Mouse (Mus musculus) urinary bladder, postnatal 14 days (tissue): ENCODE data around the gene Daam2.

ENCODE experiments used
- DNase-seq: peaks from one replicate; pipeline ENCODE4 v3.0.0; 2021; ENCODE audit warnings: low spot score

Gene Daam2

GRCm38 (mm10) chr17:49531661-49532060 is 32.5 kb downstream of the Daam2 start:
- no peak for DNase-seq

GRCm38 (mm10) chr17:49530215-49530614 is 33.9 kb downstream of the Daam2 start:
- DNase-seq = peak; percentile 45

DNA sequence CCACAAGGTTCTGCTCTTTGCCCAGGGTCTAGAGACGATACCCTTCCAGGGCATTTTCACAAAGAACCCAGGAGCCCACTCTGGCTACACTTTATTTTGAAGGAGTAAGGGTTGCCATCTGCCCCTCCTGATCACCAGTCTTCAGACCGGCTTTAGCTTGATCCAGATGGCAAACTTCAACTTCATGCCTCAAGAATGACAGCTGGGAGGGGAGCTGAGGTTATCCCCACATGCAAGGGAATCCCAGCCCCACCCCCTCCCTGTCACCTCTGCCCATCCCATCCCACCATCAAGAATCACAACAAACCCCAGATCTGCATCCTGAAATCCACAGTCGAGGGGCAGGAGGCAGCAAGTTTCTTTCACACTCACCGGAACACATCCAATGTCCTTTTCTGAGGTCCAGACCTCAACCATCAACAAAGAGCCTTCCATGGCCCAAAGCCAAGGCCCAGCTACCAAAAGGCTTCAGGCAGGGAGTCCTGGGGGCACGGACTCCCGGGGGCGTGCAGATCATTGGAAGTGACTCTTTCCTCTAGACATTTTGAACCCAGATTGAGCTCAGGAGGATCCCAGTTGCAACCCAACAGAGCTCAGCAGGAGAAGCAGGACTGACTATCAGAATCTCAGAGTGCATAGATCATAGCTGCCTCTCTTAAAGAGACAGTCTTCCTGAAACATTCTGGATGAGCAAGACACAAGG is 35.5 kb downstream of the Daam2 start:
- no peak for DNase-seq

- DNase-seq = no peak
These were observed 36.1 kb downstream of the Daam2 start for GRCm38 (mm10) chr17:49528033-49528432.

DNA sequence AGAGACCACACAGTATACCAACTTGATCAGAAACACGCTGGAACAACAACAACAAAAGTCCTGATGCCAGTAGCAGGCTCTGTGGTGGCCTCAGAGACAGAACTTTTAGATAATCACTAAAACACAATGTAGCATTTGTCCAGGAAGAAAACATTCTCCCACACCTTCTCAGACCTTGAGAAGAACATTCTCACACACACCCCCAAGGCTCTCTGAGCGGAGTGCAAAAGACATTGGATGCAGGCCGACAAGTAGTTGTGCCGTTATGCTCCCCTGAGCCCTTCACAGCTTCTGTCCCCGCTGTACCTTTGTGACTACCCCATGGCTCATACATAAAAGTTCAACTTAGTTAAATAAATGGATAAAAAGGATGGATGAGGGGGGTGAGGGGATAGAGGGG is 37.6 kb downstream of the Daam2 start:
- DNase-seq = no peak

DNA sequence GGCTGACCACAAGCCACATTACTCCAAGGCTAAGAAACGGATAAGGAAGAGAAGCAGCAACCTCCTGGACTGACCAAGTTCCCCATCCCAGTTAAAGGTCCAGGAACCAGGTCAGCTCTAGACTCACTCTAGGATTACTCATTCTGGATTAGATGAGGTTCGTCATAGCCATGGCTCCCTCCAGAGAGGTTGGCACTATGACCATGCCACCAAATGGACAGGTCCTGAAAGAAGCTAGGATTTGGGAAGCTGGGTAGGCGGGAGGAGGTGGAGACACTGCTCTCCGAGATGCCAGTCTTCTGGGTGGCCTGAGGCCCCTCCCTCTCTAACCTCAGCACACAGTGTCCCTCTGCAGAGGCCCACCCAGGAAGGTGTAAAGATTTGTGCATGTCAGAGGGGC is 38.2 kb downstream of the Daam2 start:
- DNase-seq = no peak

DNA sequence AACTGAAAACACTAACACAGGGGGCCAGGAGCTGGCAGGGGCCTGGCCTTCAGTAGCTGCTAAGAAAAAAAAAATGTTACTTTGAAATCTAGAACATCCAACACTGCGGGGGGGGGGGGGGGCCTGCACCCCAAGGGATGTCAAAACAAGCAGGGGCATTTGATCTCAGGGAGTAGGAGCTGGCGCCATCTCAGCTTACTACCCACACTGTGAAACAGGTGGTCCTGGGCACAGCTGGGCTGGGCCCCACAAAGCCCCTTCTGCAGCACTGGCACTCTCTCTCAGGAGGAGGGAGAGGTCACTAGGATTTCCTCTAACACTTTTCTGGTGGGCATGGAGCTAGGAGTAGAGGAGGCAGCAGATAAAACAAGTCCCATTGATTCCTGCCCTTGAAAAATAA is 39.6 kb downstream of the Daam2 start:
- DNase-seq = no peak

DNA sequence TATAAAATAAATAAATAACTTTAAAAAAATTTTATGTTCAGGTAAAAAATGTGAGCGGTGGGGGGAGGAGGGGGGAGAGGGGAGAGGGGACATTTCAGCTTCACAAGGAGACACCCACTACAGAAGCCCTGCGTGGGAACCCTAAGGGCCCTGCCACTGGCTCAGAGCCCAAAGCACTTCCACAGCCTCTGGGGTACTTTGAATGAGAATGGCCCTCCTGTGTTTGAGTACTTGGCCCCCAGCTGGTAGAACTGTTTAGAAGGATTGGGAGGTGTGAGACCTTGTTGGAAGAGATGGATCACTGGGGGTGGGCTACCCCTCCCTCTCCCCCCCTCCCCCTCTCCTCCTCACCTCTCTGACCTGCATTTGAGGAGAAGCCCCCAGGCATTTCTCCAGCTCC is 41.7 kb downstream of the Daam2 start:
- DNase-seq = no peak

- DNase-seq = no peak
These were observed 42.1 kb downstream of the Daam2 start for GRCm38 (mm10) chr17:49522002-49522401.

GRCm38 (mm10) chr17:49520674-49521073 is 43.5 kb downstream of the Daam2 start:
- no peak for DNase-seq

- DNase-seq = no peak
These were observed 44.4 kb downstream of the Daam2 start for GRCm38 (mm10) chr17:49519576-49520247.

DNA sequence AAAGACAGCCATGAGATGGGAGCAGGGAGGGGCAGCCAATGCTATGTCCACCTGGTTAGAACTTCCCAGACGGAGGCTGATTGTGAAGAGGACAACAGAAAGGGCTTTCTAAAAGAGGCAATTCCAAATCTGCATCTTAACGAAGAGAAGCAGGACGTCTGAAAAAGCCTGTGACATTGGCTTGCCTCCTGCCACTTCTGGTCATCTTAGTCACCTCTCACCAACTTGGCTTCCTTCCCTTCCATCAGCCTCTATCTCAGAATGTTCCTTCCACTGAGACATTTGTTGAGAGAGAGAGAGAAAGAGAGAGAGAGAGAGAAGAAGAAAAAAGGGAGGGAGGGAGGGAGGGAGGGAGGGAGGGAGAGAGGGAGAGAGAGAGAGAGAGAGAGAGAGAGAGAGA is 47.1 kb downstream of the Daam2 start:
- DNase-seq = no peak

DNA sequence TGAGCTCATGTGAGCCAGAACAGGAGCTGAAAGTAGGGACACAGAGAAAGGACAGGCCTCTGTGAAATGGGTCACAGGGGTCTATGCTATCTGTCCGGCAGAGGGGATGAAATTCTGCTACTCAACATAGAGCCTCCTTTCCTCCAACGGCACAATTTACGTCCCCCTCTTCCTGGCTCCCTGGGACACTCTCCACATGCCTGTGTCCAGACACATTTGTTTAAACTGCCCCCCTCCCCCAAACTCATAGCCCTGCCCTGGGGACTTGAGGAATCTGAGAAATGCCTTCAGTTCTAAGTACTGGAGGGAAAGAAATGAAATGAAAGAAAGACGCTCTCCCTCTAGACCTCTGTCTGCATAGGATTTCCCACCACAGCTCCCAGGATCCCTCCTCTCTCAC is 48.5 kb downstream of the Daam2 start:
- DNase-seq = no peak

DNA sequence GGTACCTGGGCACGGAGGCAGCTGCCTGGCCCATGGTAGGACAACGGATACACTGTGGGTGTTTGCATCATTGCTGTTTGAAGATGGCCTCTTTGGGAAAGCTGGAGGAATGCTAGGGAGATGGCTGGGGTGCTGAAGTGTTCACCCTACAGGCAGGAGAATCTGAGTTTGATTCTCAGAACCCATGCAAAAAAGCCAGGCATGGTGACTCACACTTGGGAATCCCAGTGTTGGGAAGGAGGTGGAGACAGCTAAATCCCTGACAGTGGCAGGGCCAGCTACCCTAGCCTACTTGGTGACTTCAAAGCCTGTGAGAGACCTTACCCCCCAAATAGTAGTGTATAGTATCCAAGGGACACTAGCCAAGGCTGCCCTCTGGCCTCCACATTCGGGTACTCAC is 49.0 kb downstream of the Daam2 start:
- no peak for DNase-seq

DNA sequence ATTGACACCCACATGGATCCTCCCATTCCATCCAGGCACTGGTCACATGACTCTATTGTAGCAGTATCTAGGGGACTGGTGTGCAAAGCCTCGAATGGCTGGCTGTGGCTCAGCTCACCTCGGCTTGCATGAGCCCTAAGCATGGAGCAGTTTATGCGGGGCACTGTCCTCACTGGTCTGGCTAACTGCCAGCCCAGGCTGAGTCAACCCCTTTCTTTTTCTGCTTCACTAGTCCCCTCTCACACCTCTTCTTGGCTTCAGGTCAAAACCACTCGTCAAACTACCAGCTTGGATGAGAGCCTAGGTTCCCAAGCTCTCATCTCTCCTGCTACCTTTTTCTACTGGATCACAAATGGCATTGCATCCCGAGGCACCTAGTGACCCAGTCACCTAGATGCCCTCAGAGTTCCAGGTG is 51.5 kb downstream of the Daam2 start:
- no peak for DNase-seq

DNA sequence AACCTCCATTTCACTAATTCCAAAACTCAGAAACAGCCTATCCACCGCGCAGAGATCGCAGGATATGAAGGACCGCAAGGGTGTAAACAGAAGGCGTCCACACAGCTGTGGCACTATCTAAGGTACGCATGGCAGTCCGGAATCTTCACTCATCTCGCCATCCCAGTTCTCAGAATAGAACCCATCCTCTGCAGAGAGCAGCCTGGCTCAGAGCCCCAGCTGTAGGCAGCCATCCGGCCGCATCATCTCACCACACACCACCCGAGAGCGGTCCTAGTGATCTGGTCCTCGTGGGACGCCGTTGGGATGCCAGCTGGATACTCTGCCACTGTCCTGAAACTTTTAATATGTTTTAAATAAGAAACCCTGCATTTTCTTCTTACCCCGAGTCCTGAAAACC is 54.7 kb downstream of the Daam2 start:
- DNase-seq = no peak

- DNase-seq = no peak
These were observed 60.8 kb downstream of the Daam2 start for GRCm38 (mm10) chr17:49503246-49503900.

- no peak for DNase-seq
These were observed 63.9 kb downstream of the Daam2 start for GRCm38 (mm10) chr17:49500234-49500633.

GRCm38 (mm10) chr17:49499635-49500034 is 64.5 kb downstream of the Daam2 start:
- DNase-seq = no peak

- no peak for DNase-seq
These were observed 66.0 kb downstream of the Daam2 start for GRCm38 (mm10) chr17:49498169-49498568.

DNA sequence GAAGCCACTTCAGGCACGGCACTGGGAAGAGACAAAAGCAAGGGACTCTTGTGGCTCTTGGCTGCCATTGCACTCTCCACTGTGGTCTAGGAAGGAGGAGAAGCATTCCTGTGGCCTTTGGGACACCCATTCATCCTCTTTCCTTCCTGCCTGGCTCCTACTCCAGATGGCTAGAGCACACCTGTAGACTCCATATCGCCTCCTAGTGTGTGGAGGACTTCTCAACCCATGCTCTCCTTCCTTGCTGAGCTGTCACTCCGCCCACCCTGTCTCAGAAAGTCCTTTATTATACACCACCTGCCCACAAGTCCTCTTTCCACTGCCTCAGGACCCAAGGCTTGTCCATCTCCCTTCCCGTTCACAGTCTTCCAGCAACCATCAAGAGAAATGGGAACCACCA is 70.9 kb downstream of the Daam2 start:
- no peak for DNase-seq

DNA sequence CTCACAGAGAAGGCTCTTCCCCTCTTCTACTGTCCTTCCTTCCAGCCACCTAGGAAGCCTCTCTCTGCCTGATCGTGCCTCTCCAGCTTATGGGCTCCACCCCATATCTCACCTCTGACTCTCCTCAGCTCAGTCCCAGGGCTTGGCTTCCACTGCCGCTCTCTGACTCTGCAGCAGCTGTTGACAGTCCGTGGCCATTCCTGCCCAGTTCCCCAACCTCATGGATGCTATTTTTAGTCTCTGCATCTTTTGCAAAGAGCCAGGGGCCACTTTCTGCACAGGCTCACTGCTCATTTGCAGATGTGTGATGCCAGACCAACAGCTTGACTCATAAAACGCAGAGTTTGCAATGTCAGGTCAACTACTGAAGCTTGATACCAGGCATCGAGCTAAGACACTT is 75.0 kb downstream of the Daam2 start:
- DNase-seq = no peak

- DNase-seq = no peak
These were observed 79.7 kb downstream of the Daam2 start for GRCm38 (mm10) chr17:49484435-49484834.
